Mouse (Mus musculus) ZHBTc4 (cell line): Measurements from ENCODE around the gene Adam20.
"Not testable (repeated sequence)": the region's sequence is repeated elsewhere in the genome, so short reads cannot be mapped to it uniquely, and the experiment has no call there.

Source experiments
- DNase-seq: peaks from one replicate; pipeline ENCODE4 v3.0.0-alpha.2; 2011; ENCODE audit warnings: low read depth, low spot score

Gene Adam20

DNA sequence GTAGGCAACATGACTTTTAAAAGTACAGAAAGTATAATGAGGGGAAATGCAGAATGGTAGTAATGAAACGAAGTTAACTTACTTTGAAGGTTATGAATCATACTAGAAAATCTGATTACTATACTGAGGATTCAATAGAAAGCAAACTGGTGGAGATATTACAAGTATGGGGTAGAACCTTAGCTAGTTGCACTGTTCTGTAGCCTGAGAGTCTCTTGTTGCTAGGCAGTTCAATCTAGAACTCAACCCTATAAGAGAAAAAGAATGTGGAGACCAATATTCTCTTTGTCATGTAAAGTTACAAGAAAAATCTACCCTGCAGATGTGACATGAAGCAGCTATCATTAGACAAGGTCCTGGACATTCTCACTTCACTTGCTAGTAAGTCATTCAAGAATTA, at the start of gene Adam20:
Gene Adam20 (plus strand): TSS at position 301 of the 400 bp plus-strand sequence.
- DNase-seq, result not testable (repeated sequence)

DNA sequence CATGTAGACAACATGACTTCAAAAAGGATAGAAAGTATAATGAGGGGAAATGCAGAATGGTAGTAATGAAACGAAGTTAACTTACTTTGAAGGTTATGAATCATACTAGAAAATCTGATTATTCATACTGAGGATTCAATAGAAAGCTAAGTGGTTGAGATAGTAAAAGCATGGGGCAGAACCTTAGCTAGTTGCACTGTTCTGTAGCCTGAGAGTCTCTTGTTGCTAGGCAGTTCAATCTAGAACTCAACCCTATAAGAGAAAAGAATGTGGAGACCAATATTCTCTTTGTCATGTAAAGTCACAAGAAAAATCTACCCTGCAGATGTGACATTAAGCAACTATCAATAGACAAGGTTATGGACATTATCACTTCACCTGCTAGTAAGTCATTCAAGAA, 41.2 kb upstream of the Adam20 start, which contains the start of gene Adam25:
Gene Adam25 (plus strand): TSS at position 301 of the 400 bp plus-strand sequence.
- not testable (repeated sequence) for DNase-seq

GRCm38 (mm10) chr8:40783320-40783719, 9.8 kb upstream of the Adam20 start:
- DNase-seq, result no peak

DNA sequence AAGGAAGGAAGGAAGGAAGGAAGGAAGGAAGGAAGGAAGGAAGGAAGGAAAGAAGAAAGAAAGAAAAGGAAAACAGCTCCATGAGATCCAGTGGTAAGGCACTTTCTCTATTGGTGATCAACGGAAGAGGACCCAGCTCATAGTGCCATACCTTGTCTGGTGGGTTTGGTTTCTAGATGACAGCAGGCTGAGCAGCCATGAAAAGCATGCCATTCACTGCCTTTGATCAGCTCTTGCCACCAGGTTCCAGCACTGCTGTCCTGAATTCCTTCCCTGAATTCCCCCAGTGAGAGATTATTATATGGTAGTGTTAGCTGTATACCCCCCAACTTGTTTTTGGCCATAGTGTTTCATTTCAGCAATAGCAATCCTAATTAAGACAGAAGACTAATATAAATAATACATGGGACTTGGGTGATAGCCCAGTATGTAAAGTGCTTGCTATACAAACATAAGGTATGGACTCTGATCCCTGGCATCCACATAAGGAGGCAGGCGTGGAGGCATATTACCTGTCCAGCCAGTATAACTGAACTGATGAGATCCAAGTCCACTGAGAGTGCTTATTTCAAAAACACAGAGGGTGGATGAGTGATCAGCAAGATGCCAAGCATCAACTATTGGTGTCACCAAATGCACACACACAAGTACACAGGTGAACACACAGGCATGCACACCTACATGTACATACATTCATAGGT, 10.5 kb downstream of the Adam20 start:
- no peak for DNase-seq
